Mouse (Mus musculus) urinary bladder, postnatal 36 days (tissue): Measurements from ENCODE around the gene Olfr1196.
"Not testable (repeated sequence)": the region's sequence is repeated elsewhere in the genome, so short reads cannot be mapped to it uniquely, and the experiment has no call there.

Experiments used
- DNase-seq, 2 experiments: peaks; one replicate each; pipeline ENCODE4 v3.0.0; 2022; ENCODE audit warnings: low spot score in 2 of 2, mixed read lengths in 1 of 2

The Olfr1196 gene

DNA sequence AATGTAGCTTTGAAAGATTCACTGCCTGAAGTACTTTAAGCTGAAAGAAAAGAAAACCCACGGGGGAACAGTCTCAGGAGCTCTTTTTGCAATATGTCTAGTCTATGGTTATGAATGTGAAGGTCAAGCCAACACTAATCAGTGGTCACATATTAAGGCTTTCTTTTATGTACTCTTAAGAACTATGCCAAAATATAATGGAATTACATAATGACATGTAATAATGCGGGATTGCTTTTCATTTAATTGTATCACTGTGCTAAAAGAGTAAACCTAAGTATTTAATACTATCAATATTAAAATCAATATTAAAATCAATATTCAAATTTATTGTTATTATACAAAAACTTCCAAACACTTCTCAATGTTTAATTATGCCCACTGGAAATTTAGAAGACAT lies at the start of gene Olfr1196:
Gene Olfr1196 (minus strand): TSS at position 101 of the 400 bp plus-strand sequence.
- DNase-seq, result no peak

DNA sequence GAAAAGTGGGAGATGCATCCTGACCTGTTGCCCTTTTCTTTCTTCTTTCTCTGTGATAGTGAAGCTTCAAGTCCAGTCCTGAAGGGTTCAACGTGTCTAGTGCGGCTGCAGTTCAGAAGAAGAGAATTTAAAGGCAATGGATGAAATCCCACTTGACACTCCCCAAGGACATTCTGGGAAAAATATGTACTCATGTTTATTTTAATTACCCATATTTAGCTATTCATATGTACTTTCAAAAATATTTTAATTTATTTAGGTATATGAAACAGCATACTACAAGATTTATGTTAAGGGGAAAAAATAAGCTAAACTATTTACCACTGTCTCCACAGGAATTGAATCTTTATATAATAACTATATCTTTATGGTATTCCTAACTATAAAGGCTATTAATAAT lies 46.9 kb upstream of the Olfr1196 start, which contains the start of gene Olfr1198:
Gene Olfr1198 (minus strand): TSS at position 101 of the 400 bp plus-strand sequence.
- no peak for DNase-seq

DNA sequence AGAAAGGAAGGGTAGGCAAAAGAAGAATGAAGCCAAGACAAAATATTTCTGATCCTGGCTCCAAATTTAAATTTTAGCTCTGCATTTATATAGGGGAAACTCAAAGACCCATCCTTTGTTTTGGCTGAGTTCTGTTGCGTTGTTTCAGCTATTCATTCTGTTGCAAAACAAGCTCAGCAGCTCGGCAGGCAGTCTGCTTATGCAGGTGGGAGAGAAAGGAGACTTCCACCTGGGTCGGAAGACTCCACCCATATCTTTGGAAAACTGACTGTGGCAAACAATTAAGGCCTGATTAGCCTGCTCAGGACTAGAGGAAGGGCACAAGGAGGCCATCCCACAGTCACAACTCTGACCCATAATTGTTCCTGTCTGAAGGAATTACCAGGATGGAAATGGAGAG lies 39.0 kb upstream of the Olfr1196 start:
- DNase-seq, result no peak

DNA sequence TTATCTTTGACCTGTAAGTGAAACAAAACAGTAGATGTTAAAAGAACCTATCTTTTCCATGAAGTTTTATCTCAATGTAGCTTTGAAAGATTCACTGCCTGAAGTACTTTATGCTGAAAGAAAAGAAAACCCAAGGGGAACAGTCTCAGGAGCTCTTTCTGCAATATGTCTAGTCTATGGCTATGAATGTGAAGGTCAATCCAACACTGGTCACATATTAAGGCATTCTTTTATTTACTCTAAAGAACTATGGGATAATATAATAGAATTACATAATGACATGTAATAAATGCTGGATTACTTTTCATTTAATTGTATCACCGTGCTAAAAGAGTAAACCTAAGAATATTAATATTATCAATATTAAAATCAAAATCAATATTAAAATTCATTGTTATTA lies 27.9 kb upstream of the Olfr1196 start, which contains the start of gene Olfr1197:
Gene Olfr1197 (minus strand): TSS at position 101 of the 400 bp plus-strand sequence.
- no peak for DNase-seq

DNA sequence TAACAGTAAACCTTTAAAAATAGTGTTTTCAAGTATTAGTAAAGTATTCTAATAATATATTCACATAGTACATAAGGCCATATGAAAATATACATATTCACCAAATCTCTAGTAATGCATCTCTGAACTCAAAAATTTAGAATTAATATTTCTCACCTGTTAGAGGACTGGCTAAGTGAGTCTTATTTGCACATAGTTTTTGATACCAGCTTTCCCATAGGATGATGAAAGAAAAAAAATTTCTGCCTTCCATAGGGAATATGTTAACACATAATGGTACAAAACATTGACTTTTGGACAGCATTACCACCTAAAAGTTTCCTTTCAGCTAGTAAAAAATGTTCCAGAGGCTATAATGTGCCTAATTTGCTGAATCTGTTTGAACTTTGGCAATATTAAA lies 15.3 kb downstream of the Olfr1196 start, which contains the start of gene Olfr1195:
Gene Olfr1195 (minus strand): TSS at position 101 of the 400 bp plus-strand sequence.
- no peak for DNase-seq

DNA sequence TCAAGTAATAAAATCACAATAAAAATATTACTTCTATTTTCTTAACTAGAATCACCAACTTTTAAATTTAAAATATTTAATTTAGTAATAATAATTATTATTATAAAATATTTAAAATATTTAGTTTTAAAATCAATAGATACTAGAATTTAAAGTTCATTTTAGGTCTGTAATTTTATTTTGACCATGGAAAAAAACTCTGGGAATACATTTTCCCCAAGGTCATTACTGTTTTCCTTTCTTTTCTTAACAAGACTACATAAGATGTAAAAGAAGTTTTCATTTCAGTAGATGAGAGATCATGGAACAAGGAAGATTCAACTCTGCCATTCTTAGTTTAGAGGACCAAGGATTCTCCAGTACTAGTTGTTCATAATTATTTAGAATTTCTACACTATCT lies 29.1 kb downstream of the Olfr1196 start, which contains the start of gene Olfr1193:
Gene Olfr1193 (plus strand): TSS at position 301 of the 400 bp plus-strand sequence.
- not testable (repeated sequence) for DNase-seq

DNA sequence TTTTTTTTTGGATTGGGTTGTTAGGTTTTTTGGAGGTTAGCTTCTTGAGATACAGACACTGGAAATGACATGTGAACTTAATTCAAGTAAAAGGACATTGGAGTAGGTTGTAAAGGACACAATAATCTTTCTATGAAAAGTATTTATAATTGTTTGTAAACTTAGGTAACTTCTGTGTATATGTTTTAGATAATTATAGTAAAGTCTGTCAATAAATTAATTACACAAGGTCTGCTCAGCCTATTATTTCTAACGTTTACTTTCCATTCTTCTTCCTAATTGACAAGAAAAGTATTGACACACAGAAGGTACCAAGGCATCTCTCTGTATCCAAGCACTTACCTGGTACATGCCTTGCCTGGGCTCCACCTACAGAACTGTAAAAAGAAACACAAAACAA lies 56.2 kb downstream of the Olfr1196 start, which contains the start of gene Olfr1192-ps1:
Gene Olfr1192-ps1 (plus strand): TSS at position 301 of the 400 bp plus-strand sequence.
- DNase-seq, result no peak
